ENCODE assay signal across 13 mouse cellular contexts in genomic region chr10:40443371-40443770, GRCm38 (mm10).
DNase-seq lines count a peak whose midpoint lies in the region; ATAC-seq and TF ChIP-seq lines count a peak whose summit lies in the region.
"Had no signal": no experiment of that assay in that cellular context is flagged by ENCODE, and none has a peak within 500 bp of the region (broad histone marks: within the 10 kb centered on the region; RNA-seq: fewer than 3 reads in every experiment).

No protein-coding gene starts in this region.

- H3K4me1 ChIP-seq in forebrain, embryonic 13.5 days, result peaks cover 46% of the 10 kb centered on the region
- peaks cover 54% of the 10 kb centered on the region for H3K4me1 ChIP-seq in forebrain, embryonic 10.5 days
- H3K4me1 ChIP-seq in lung, embryonic 15.5 days, result peaks cover 27% of the 10 kb centered on the region
- H3K4me1 ChIP-seq in lung, adult 2 months (ENCODE audit: control insufficient read depth, insufficient read depth, low read length), result peaks cover 13% of the 10 kb centered on the region
- H3K4me1 ChIP-seq in intestine, embryonic 15.5 days (replicated peaks), result no peaks in the 10 kb centered on the region
- peaks cover 6% of the 10 kb centered on the region; the same call in 1 of the 2 replicates for H3K4me1 ChIP-seq in stomach, embryonic 14.5 days (ENCODE audit: control insufficient read depth, insufficient read depth, low read length)

- H3K4me2 ChIP-seq in forebrain, embryonic 13.5 days, result 0 out of 2 replicates have a peak overlapping the region, but pooled peaks have one; percentile 15
- no peak overlapping the region for H3K4me2 ChIP-seq in lung, embryonic 15.5 days
- no peak overlapping the region for H3K4me2 ChIP-seq in intestine, embryonic 15.5 days (replicated peaks)
- no peak overlapping the region for H3K4me2 ChIP-seq in stomach, embryonic 14.5 days (replicated peaks; ENCODE audit: low read depth, low read length)
- H3K4me2 ChIP-seq: embryonic facial prominence, embryonic 13.5 days had no signal

- H3K9me3 ChIP-seq in forebrain, embryonic 13.5 days (replicated peaks), result peaks cover 6% of the 10 kb centered on the region; the same call in 1 of the 2 replicates
- peaks cover 3% of the 10 kb centered on the region; the same call in 1 of the 2 replicates for H3K9me3 ChIP-seq in forebrain, embryonic 10.5 days
- no peaks in the 10 kb centered on the region for H3K9me3 ChIP-seq in lung, embryonic 15.5 days
- H3K9me3 ChIP-seq in intestine, embryonic 15.5 days, result no peaks in the 10 kb centered on the region
- H3K9me3 ChIP-seq in stomach, embryonic 14.5 days (ENCODE audit: control insufficient read depth, low read depth, low read length), result no peaks in the 10 kb centered on the region

- no peak for ATAC-seq in forebrain, embryonic 13.5 days
- ATAC-seq in lung, embryonic 15.5 days (ENCODE audit: borderline replicate concordance, extremely low read depth, low FRiP score, low TSS enrichment), result no peak
- ATAC-seq in intestine, embryonic 15.5 days, result 0 out of 2 replicates have a peak, but pooled peaks have one; percentile 34
- no peak for ATAC-seq in stomach, embryonic 14.5 days (ENCODE audit: insufficient number of reproducible peaks, insufficient read depth, low FRiP score, low read depth)

- no peak for TF ChIP-seq CTCF in lung, adult 2 months (IDR thresholded peaks at IDR 0.05; ENCODE audit: insufficient read depth, low read length)

- TF ChIP-seq POLR2A in lung, adult 2 months (IDR thresholded peaks at IDR 0.05; ENCODE audit: borderline replicate concordance, extremely low read depth, low read depth, low read length), result no peak

- 10% methylated on average over 7 of the region's 7 CpGs for WGBS in forebrain, embryonic 13.5 days
- WGBS in forebrain, embryonic 10.5 days, result 25% methylated on average over 7 of the region's 7 CpGs
- WGBS in lung, embryonic 15.5 days, result 78% methylated on average over 7 of the region's 7 CpGs
- WGBS in lung, adult 2 months, result 82% methylated on average over 7 of the region's 7 CpGs
- WGBS in intestine, embryonic 15.5 days, result 63% methylated on average over 7 of the region's 7 CpGs
- WGBS in stomach, embryonic 14.5 days, result 70% methylated on average over 7 of the region's 7 CpGs

- H3K27me3 ChIP-seq in forebrain, embryonic 13.5 days, result no peaks in the 10 kb centered on the region
- no peaks in the 10 kb centered on the region for H3K27me3 ChIP-seq in forebrain, embryonic 10.5 days (ENCODE audit: poor library complexity, severe bottlenecking)
- no peaks in the 10 kb centered on the region for H3K27me3 ChIP-seq in lung, embryonic 15.5 days
- no peaks in the 10 kb centered on the region for H3K27me3 ChIP-seq in intestine, embryonic 15.5 days (replicated peaks)
- H3K27me3 ChIP-seq in stomach, embryonic 14.5 days (ENCODE audit: control insufficient read depth, insufficient read depth, low read length), result no peaks in the 10 kb centered on the region
- H3K27me3 ChIP-seq: embryonic facial prominence, embryonic 13.5 days had no signal

- H3K9ac ChIP-seq in forebrain, embryonic 13.5 days, result no peak overlapping the region
- no peak overlapping the region for H3K9ac ChIP-seq in lung, embryonic 15.5 days
- H3K9ac ChIP-seq in intestine, embryonic 15.5 days, result no peak overlapping the region
- H3K9ac ChIP-seq in stomach, embryonic 14.5 days (replicated peaks; ENCODE audit: low read depth, low read length), result no peak overlapping the region
- H3K9ac ChIP-seq: embryonic facial prominence, embryonic 13.5 days; liver, embryonic 14.5 days had no signal

- H3K27ac ChIP-seq in forebrain, embryonic 13.5 days, result no peak overlapping the region
- no peak overlapping the region; the same call in 1 of the 2 replicates for H3K27ac ChIP-seq in forebrain, embryonic 10.5 days
- H3K27ac ChIP-seq in lung, embryonic 15.5 days, result peak overlapping the region; percentile 38; the same call in 1 of the 2 replicates
- peak overlapping the region; percentile 52 for H3K27ac ChIP-seq in intestine, embryonic 15.5 days
- peak overlapping the region; percentile 1; the same call in 1 of the 2 replicates for H3K27ac ChIP-seq in stomach, embryonic 14.5 days (ENCODE audit: low read length)
- H3K27ac ChIP-seq: embryonic facial prominence, embryonic 13.5 days; liver, embryonic 14.5 days; macrophage had no signal

- no peak for DNase-seq in forebrain, embryonic 10.5 days (ENCODE audit: extremely low spot score, low spot score)
- no peak for DNase-seq in lung, adult 2 months
- DNase-seq in spleen, adult 18-20 months, result no peak
- DNase-seq in thymus, postnatal 36 days, result no peak
- DNase-seq: cerebellum, adult 18-20 months had no signal

- H3K4me3 ChIP-seq in forebrain, embryonic 13.5 days, result no peak overlapping the region
- H3K4me3 ChIP-seq in forebrain, embryonic 10.5 days, result no peak overlapping the region
- H3K4me3 ChIP-seq in lung, embryonic 15.5 days, result no peak overlapping the region
- H3K4me3 ChIP-seq in lung, adult 2 months (replicated peaks; ENCODE audit: extremely low read depth, low read depth, low read length), result no peak overlapping the region
- H3K4me3 ChIP-seq in intestine, embryonic 15.5 days (replicated peaks), result no peak overlapping the region
- H3K4me3 ChIP-seq in stomach, embryonic 14.5 days (ENCODE audit: low read depth, low read length), result no peak overlapping the region
- H3K4me3 ChIP-seq: embryonic facial prominence, embryonic 13.5 days; myocyte had no signal

- peaks cover 3% of the 10 kb centered on the region for H3K36me3 ChIP-seq in forebrain, embryonic 13.5 days (ENCODE audit: poor library complexity, severe bottlenecking)
- peaks cover 6% of the 10 kb centered on the region for H3K36me3 ChIP-seq in forebrain, embryonic 10.5 days (replicated peaks)
- no peaks in the 10 kb centered on the region for H3K36me3 ChIP-seq in lung, embryonic 15.5 days
- H3K36me3 ChIP-seq in intestine, embryonic 15.5 days, result no peaks in the 10 kb centered on the region
- H3K36me3 ChIP-seq in stomach, embryonic 14.5 days (ENCODE audit: control insufficient read depth, insufficient read depth, low read length), result no peaks in the 10 kb centered on the region

Comparison
In these comparisons a context has a peak if more than half of its experiments do, and no peak if none do; other contexts are left out.
1. H3K27ac ChIP-seq: peak in lung, embryonic 15.5 days (single experiment), intestine, embryonic 15.5 days (single experiment) and stomach, embryonic 14.5 days (single experiment); none in forebrain, embryonic 13.5 days (single experiment) and forebrain, embryonic 10.5 days (single experiment).